Mouse (Mus musculus) frontal cortex, adult 2 months (tissue): ENCODE measurements at regions not wholly inside any gene's neighbourhood (a gene's known extent, or its start where the extent isn't known, plus 50 kb on each side); places are given as distances from the start of the nearest gene placed in this dataset.
A peak's percentile ranks its signal among the peaks of the same experiment; 100 is the strongest.

Experiments
- DNase-seq, 2 experiments: peaks; one replicate each; pipeline ENCODE4 v3.0.0; 2022; ENCODE audit warnings: low spot score in 1 of 2; ENCODE audit errors: extremely low spot score in 1 of 2

- peak in 1 of 2 experiments; percentile 11 for DNase-seq
Measured at GRCm38 (mm10) chr3:41318232-41319131, 235.6 kb upstream of the Pgrmc2 start.

- no peak for DNase-seq
Measured at GRCm38 (mm10) chr3:41317170-41317569, 234.3 kb upstream of the Pgrmc2 start.

GRCm38 (mm10) chr3:41312492-41312891 is 229.6 kb upstream of the Pgrmc2 start:
- no peak for DNase-seq

- no peak for DNase-seq
Measured at GRCm38 (mm10) chr3:41307400-41308028, 224.7 kb upstream of the Pgrmc2 start.

- no peak for DNase-seq
Measured at GRCm38 (mm10) chr3:41302805-41303204, 220.0 kb upstream of the Pgrmc2 start.

- DNase-seq = no peak
Measured at GRCm38 (mm10) chr3:41298776-41299175, 215.9 kb upstream of the Pgrmc2 start.

- no peak for DNase-seq
Measured at GRCm38 (mm10) chr3:41296152-41296809, 213.4 kb upstream of the Pgrmc2 start.

GRCm38 (mm10) chr3:41295150-41295549 is 212.3 kb upstream of the Pgrmc2 start:
- peak in 1 of 2 experiments; percentile 32 for DNase-seq

- DNase-seq = no peak
Measured at GRCm38 (mm10) chr3:41290535-41291307, 207.9 kb upstream of the Pgrmc2 start.

- no peak for DNase-seq
Measured at GRCm38 (mm10) chr3:41288735-41289134, 205.9 kb upstream of the Pgrmc2 start.

- no peak for DNase-seq
Measured at GRCm38 (mm10) chr3:41288066-41288465, 205.2 kb upstream of the Pgrmc2 start.

GRCm38 (mm10) chr3:41285336-41285735 is 202.5 kb upstream of the Pgrmc2 start:
- no peak for DNase-seq

- DNase-seq = peak in 1 of 2 experiments; percentile 26
Measured at GRCm38 (mm10) chr3:41284897-41285296, 202.1 kb upstream of the Pgrmc2 start.

- no peak for DNase-seq
Measured at GRCm38 (mm10) chr3:41282431-41283037, 199.7 kb upstream of the Pgrmc2 start.

- DNase-seq = no peak
Measured at GRCm38 (mm10) chr3:41276096-41276495, 193.2 kb upstream of the Pgrmc2 start.

- DNase-seq = no peak
Measured at GRCm38 (mm10) chr3:41268516-41268915, 185.7 kb upstream of the Pgrmc2 start.

- DNase-seq = no peak
Measured at GRCm38 (mm10) chr3:41266216-41266615, 183.4 kb upstream of the Pgrmc2 start.

GRCm38 (mm10) chr3:41265399-41265798 is 182.6 kb upstream of the Pgrmc2 start:
- no peak for DNase-seq

- DNase-seq = no peak
Measured at GRCm38 (mm10) chr3:41258291-41258690, 175.4 kb upstream of the Pgrmc2 start.

- no peak for DNase-seq
Measured at GRCm38 (mm10) chr3:41244960-41245359, 162.1 kb upstream of the Pgrmc2 start.
